Mouse (Mus musculus): ENCODE measurements around the gene Acaca. TPM values are rescaled to one million over a fixed set of nuclear protein-coding genes. Genes with fewer than 3 reads are reported as not detected.

The Acaca gene
- polyA plus RNA-seq, 1 experiment: 52.2 TPM

GRCm38 (mm10) chr11:84425736-84426632 is 296.5 kb downstream of the Acaca start:
- H3K27ac ChIP-seq (ENCODE audit: insufficient read depth, low read length): no peak overlapping the region
- TF ChIP-seq CTCF (IDR thresholded peaks at IDR 0.05; ENCODE audit: borderline replicate concordance, insufficient read depth, low read length): no peak
- no peak for TF ChIP-seq POLR2A (IDR thresholded peaks at IDR 0.05; ENCODE audit: low read depth, low read length)
- no peaks in the 10 kb centered on the region for H3K4me1 ChIP-seq (ENCODE audit: control insufficient read depth, insufficient read depth, low read length)
- H3K4me3 ChIP-seq (ENCODE audit: insufficient read depth, low read length): no peak overlapping the region

GRCm38 (mm10) chr11:84426633-84426998 is 297.1 kb downstream of the Acaca start:
- no peak overlapping the region for H3K4me3 ChIP-seq (ENCODE audit: insufficient read depth, low read length)
- no peaks in the 10 kb centered on the region for H3K4me1 ChIP-seq (ENCODE audit: control insufficient read depth, insufficient read depth, low read length)
- TF ChIP-seq CTCF (IDR thresholded peaks at IDR 0.05; ENCODE audit: borderline replicate concordance, insufficient read depth, low read length) (no peak), POLR2A (IDR thresholded peaks at IDR 0.05; ENCODE audit: low read depth, low read length) (no peak)
- no peak overlapping the region for H3K27ac ChIP-seq (ENCODE audit: insufficient read depth, low read length)

- TF ChIP-seq POLR2A (IDR thresholded peaks at IDR 0.05; ENCODE audit: low read depth, low read length) (no peak), CTCF (IDR thresholded peaks at IDR 0.05; ENCODE audit: borderline replicate concordance, insufficient read depth, low read length) (no peak)
- Histone ChIP-seq H3K4me3 (ENCODE audit: insufficient read depth, low read length) (no peak overlapping the region), H3K27ac (ENCODE audit: insufficient read depth, low read length) (no peak overlapping the region), H3K4me1 (ENCODE audit: control insufficient read depth, insufficient read depth, low read length) (no peaks in the 10 kb centered on the region)
These were observed 300.1 kb downstream of the Acaca start for GRCm38 (mm10) chr11:84429581-84429980.

GRCm38 (mm10) chr11:84430336-84430735 is 300.9 kb downstream of the Acaca start:
- TF ChIP-seq POLR2A (IDR thresholded peaks at IDR 0.05; ENCODE audit: low read depth, low read length) (no peak), CTCF (IDR thresholded peaks at IDR 0.05; ENCODE audit: borderline replicate concordance, insufficient read depth, low read length) (no peak)
- Histone ChIP-seq H3K27ac (ENCODE audit: insufficient read depth, low read length) (no peak overlapping the region), H3K4me3 (ENCODE audit: insufficient read depth, low read length) (no peak overlapping the region), H3K4me1 (ENCODE audit: control insufficient read depth, insufficient read depth, low read length) (no peaks in the 10 kb centered on the region)

- no peaks in the 10 kb centered on the region for H3K4me1 ChIP-seq (ENCODE audit: control insufficient read depth, insufficient read depth, low read length)
- TF ChIP-seq CTCF (IDR thresholded peaks at IDR 0.05; ENCODE audit: borderline replicate concordance, insufficient read depth, low read length): no peak
- no peak for TF ChIP-seq POLR2A (IDR thresholded peaks at IDR 0.05; ENCODE audit: low read depth, low read length)
- no peak overlapping the region for H3K4me3 ChIP-seq (ENCODE audit: insufficient read depth, low read length)
- no peak overlapping the region for H3K27ac ChIP-seq (ENCODE audit: insufficient read depth, low read length)
These were observed 305.4 kb downstream of the Acaca start for GRCm38 (mm10) chr11:84434879-84435278.

GRCm38 (mm10) chr11:84440402-84440801 is 310.9 kb downstream of the Acaca start:
- no peak for TF ChIP-seq CTCF (IDR thresholded peaks at IDR 0.05; ENCODE audit: borderline replicate concordance, insufficient read depth, low read length)
- no peak for TF ChIP-seq POLR2A (IDR thresholded peaks at IDR 0.05; ENCODE audit: low read depth, low read length)
- no peak overlapping the region for H3K27ac ChIP-seq (ENCODE audit: insufficient read depth, low read length)
- H3K4me3 ChIP-seq (ENCODE audit: insufficient read depth, low read length): no peak overlapping the region
- H3K4me1 ChIP-seq (ENCODE audit: control insufficient read depth, insufficient read depth, low read length): no peaks in the 10 kb centered on the region

GRCm38 (mm10) chr11:84442554-84443331 is 313.3 kb downstream of the Acaca start:
- Histone ChIP-seq H3K27ac (ENCODE audit: insufficient read depth, low read length) (no peak overlapping the region), H3K4me1 (ENCODE audit: control insufficient read depth, insufficient read depth, low read length) (no peaks in the 10 kb centered on the region), H3K4me3 (ENCODE audit: insufficient read depth, low read length) (no peak overlapping the region)
- TF ChIP-seq POLR2A (IDR thresholded peaks at IDR 0.05; ENCODE audit: low read depth, low read length) (no peak), CTCF (IDR thresholded peaks at IDR 0.05; ENCODE audit: borderline replicate concordance, insufficient read depth, low read length) (no peak)

Other genes starting within 250 kb of the Acaca start
- 30.8 and 31.0 TPM in 2 replicates for gene Ddx52, start 187.6 kb upstream of the Acaca start, polyA plus RNA-seq (2011; ENCODE audit: insufficient read length, low read depth, missing spikeins)
- gene Synrg, start 165.2 kb upstream of the Acaca start, polyA plus RNA-seq (2011; ENCODE audit: insufficient read length, low read depth, missing spikeins): 16.8 and 23.8 TPM in 2 replicates
- 16.2 and 21.0 TPM in 2 replicates for gene Dusp14, start 60.4 kb upstream of the Acaca start, polyA plus RNA-seq (2011; ENCODE audit: insufficient read length, low read depth, missing spikeins)
- gene Tada2a, start 72 bp upstream of the Acaca start, polyA plus RNA-seq (2011; ENCODE audit: insufficient read length, low read depth, missing spikeins): 26.2 and 33.0 TPM in 2 replicates
- gene Gm11437, start 37.8 kb downstream of the Acaca start, polyA plus RNA-seq (2011; ENCODE audit: insufficient read length, low read depth, missing spikeins): not detected in 2 replicates

Data from embryonic fibroblast, embryonic 13.5 days (primary cell).